Mouse (Mus musculus): ENCODE data around the gene 4930451I11Rik.

DNA sequence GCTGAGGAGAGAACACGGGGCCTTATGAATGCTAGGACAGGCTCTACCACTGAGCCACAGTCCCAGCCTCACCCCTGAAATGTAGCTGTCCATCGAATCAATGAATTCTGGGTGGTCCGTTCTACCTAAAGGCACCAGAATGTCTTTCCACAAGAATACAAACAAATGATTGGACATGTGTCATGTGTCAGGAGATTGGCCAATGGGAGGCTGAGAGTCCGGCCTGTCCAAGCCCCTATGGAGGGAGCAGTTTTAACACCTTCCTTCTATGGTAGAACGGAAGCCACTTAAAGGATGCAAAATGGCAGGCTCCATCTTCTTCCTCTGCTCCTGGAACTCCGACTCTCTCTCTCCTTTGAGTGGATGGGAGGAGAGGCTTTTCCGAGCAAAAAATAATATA is 13.8 kb downstream of the 4930451I11Rik start:
- TF ChIP-seq CTCF (IDR thresholded peaks at IDR 0.05; ENCODE audit: control insufficient read depth, insufficient read depth, insufficient replicate concordance, low read depth, low read length) (no peak), POLR2A (IDR thresholded peaks at IDR 0.05; ENCODE audit: control insufficient read depth, low read depth, low read length) (no peak)
